Comparison of ENCODE assay signal across 19 mouse cellular contexts in the genomic region with DNA sequence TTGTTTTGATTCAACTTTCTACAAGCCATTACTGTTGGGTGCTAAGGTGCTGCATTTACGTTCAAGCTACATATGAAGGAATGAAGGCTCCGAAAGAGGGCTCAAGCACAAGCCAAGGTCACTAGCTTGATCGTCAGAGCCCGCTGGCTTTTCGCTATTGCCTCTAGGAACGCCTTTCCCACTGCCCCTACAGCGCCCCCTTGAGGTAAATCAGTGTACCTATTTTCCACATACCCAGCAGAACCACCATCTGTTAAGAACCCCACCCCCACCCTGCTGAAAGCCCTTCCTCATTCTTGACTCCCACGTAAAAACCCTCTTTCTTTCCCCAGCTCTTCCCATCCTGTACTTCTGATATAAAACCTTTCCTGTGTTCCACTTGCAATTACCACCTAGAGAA. TPM values are rescaled to one million over a fixed set of nuclear protein-coding genes. Genes with fewer than 3 reads are reported as not detected.
DNase-seq lines count a peak whose midpoint lies in the region; ATAC-seq and TF ChIP-seq lines count a peak whose summit lies in the region.
"Had no signal": no experiment of that assay in that cellular context is flagged by ENCODE, and none has a peak within 500 bp of the region (broad histone marks: within the 10 kb centered on the region; RNA-seq: fewer than 3 reads in every experiment).

No protein-coding gene starts in this region.

- H3K4me3 ChIP-seq in hindbrain, postnatal 0 days (ENCODE audit: low read length), result no peak overlapping the region
- no peak overlapping the region for H3K4me3 ChIP-seq in hindbrain, embryonic 12.5 days
- H3K4me3 ChIP-seq in E14TG2a.4 (replicated peaks; ENCODE audit: low read length), result no peak overlapping the region
- H3K4me3 ChIP-seq in olfactory bulb, adult 2 months (ENCODE audit: insufficient read depth, low read depth, low read length), result no peak overlapping the region
- H3K4me3 ChIP-seq: embryonic facial prominence, embryonic 13.5 days; forebrain, embryonic 15.5 days; neural tube, embryonic 12.5 days had no signal

- no peak overlapping the region for H3K27ac ChIP-seq in hindbrain, postnatal 0 days
- H3K27ac ChIP-seq in hindbrain, embryonic 12.5 days, result no peak overlapping the region
- H3K27ac ChIP-seq in olfactory bulb, adult 2 months (ENCODE audit: insufficient read depth, low read depth, low read length), result no peak overlapping the region
- H3K27ac ChIP-seq: embryonic facial prominence, embryonic 13.5 days; forebrain, embryonic 15.5 days; neural tube, embryonic 12.5 days had no signal

- ATAC-seq in hindbrain, postnatal 0 days, result no peak
- ATAC-seq in hindbrain, embryonic 12.5 days (ENCODE audit: low FRiP score), result no peak
- ATAC-seq: forebrain, embryonic 15.5 days; inflammation-experienced regulatory T-cells, adult 6 months; lung, postnatal 0 days had no signal

- TF ChIP-seq POLR2A in olfactory bulb, adult 2 months (IDR thresholded peaks at IDR 0.05; ENCODE audit: insufficient read depth, low read depth, low read length), result no peak

- H3K9ac ChIP-seq in hindbrain, postnatal 0 days (replicated peaks; ENCODE audit: low read length), result no peak overlapping the region
- H3K9ac ChIP-seq in hindbrain, embryonic 12.5 days, result no peak overlapping the region
- H3K9ac ChIP-seq: embryonic facial prominence, embryonic 13.5 days; forebrain, embryonic 15.5 days; neural tube, embryonic 12.5 days had no signal

- H3K36me3 ChIP-seq in hindbrain, postnatal 0 days (ENCODE audit: insufficient read depth, low read length), result no peaks in the 10 kb centered on the region
- peaks cover 7% of the 10 kb centered on the region; the same call in 1 of the 2 replicates for H3K36me3 ChIP-seq in hindbrain, embryonic 12.5 days
- H3K36me3 ChIP-seq in E14TG2a.4 (ENCODE audit: insufficient read depth, low read length), result no peaks in the 10 kb centered on the region
- H3K36me3 ChIP-seq: embryonic facial prominence, embryonic 13.5 days; G1E had no signal

- TF ChIP-seq CTCF in hindbrain, postnatal 0 days (IDR thresholded peaks at IDR 0.05; ENCODE audit: low read depth), result peak; percentile 51
- TF ChIP-seq CTCF in E14TG2a.4 (conservative IDR thresholded peaks at IDR 0.05; ENCODE audit: low read length), result peak; percentile 71
- peak; percentile 36; the same call in 1 of the 2 replicates for TF ChIP-seq CTCF in olfactory bulb, adult 2 months (IDR thresholded peaks at IDR 0.05; ENCODE audit: insufficient read depth, low read depth, low read length)

- H3K4me1 ChIP-seq in hindbrain, postnatal 0 days (ENCODE audit: insufficient read depth, low read length), result peaks cover 5% of the 10 kb centered on the region; the same call in 1 of the 2 replicates
- H3K4me1 ChIP-seq in hindbrain, embryonic 12.5 days, result peaks cover 18% of the 10 kb centered on the region
- peaks cover 16% of the 10 kb centered on the region for H3K4me1 ChIP-seq in E14TG2a.4 (replicated peaks; ENCODE audit: low read depth, low read length)
- peaks cover 23% of the 10 kb centered on the region for H3K4me1 ChIP-seq in olfactory bulb, adult 2 months (ENCODE audit: control insufficient read depth, insufficient read depth, low read length)
- H3K4me1 ChIP-seq: embryonic facial prominence, embryonic 13.5 days had no signal

- WGBS in hindbrain, postnatal 0 days, result 48% methylated on average over 8 of the region's 8 CpGs
- WGBS in hindbrain, embryonic 12.5 days, result 43% methylated on average over 8 of the region's 8 CpGs
- 48% methylated on average over 8 of the region's 8 CpGs for WGBS in olfactory bulb, adult 2 months

- DNase-seq in hindbrain, postnatal 0 days (ENCODE audit: low spot score), result peak; percentile 50
- peak; percentile 70 for DNase-seq in ES-CJ7 (ENCODE audit: low read depth, low spot score)
- DNase-seq in embryo, embryonic 10.5 days (ENCODE audit: low spot score), result no peak
- DNase-seq in adrenal gland, postnatal 10 days, result no peak
- DNase-seq: kidney, adult 8-10 months; kidney, postnatal 36 days; thymus, adult 2 months had no signal

- H3K4me2 ChIP-seq in hindbrain, postnatal 0 days (ENCODE audit: low read depth, low read length), result no peak overlapping the region
- H3K4me2 ChIP-seq in hindbrain, embryonic 12.5 days (replicated peaks), result no peak overlapping the region
- H3K4me2 ChIP-seq: embryonic facial prominence, embryonic 13.5 days; forebrain, embryonic 15.5 days; midbrain, embryonic 11.5 days; neural tube, embryonic 12.5 days had no signal

- H3K9me3 ChIP-seq in hindbrain, postnatal 0 days (ENCODE audit: low read length), result no peaks in the 10 kb centered on the region
- no peaks in the 10 kb centered on the region for H3K9me3 ChIP-seq in hindbrain, embryonic 12.5 days (replicated peaks)
- H3K9me3 ChIP-seq in E14TG2a.4 (ENCODE audit: low read length), result peaks cover 4% of the 10 kb centered on the region; the same call in 1 of the 2 replicates
- H3K9me3 ChIP-seq: embryonic facial prominence, embryonic 13.5 days; forebrain, embryonic 15.5 days; neural tube, embryonic 12.5 days had no signal

- no peaks in the 10 kb centered on the region for H3K27me3 ChIP-seq in hindbrain, postnatal 0 days (ENCODE audit: insufficient read depth, low read length)
- H3K27me3 ChIP-seq in hindbrain, embryonic 12.5 days, result no peaks in the 10 kb centered on the region
- peaks cover 20% of the 10 kb centered on the region for H3K27me3 ChIP-seq in E14TG2a.4 (ENCODE audit: insufficient read depth, low read length)
- H3K27me3 ChIP-seq: embryonic facial prominence, embryonic 13.5 days; forebrain, embryonic 15.5 days; neural tube, embryonic 12.5 days had no signal

RNA-seq across cellular contexts. Expression of gene Srrm4, which starts 35.0 kb away (rescaled TPM):
- total RNA-seq in hindbrain, postnatal 0 days (2014; rRNA removed), result 5.9 and 6.6 TPM in 2 replicates
- 11.8 and 12.5 TPM in 2 replicates for polyA plus RNA-seq in hindbrain, postnatal 0 days (2015; fragmentation: Nextera tagmentation; extraction: Ambion mirVana)
- polyA plus RNA-seq in hindbrain, embryonic 12.5 days (2016; fragmentation: Nextera tagmentation; extraction: Ambion mirVana), result 20.7 and 20.9 TPM in 2 replicates
- polyA plus RNA-seq in olfactory bulb, adult 2 months (2012; ENCODE audit: insufficient read depth, insufficient read length, low replicate concordance, missing spikeins), result not detected in 2 replicates
- total RNA-seq in adrenal gland, postnatal 10 days (2021), result 1 to 10 TPM; 2.8 to 2.9 TPM
- total RNA-seq: common myeloid progenitor, adult 5-6 weeks; hematopoietic stem cell, adult 5-6 weeks had no signal
- polyA plus RNA-seq: G1E; inflammation-experienced regulatory T-cells, adult 6 months had no signal

Comparison
In these comparisons a context has a peak if more than half of its experiments do, and no peak if none do; other contexts are left out.
1. DNase-seq: peak in hindbrain, postnatal 0 days (single experiment) and ES-CJ7 (single experiment); none in embryo, embryonic 10.5 days (single experiment) and adrenal gland, postnatal 10 days (single experiment).
2. Peak in every context shown above with its lines, with median percentiles within 50 percentile points of each other: CTCF ChIP-seq.